Mouse (Mus musculus): ENCODE measurements around the gene Tdg. TPM values are rescaled to one million over a fixed set of nuclear protein-coding genes. Genes with fewer than 3 reads are reported as not detected.

The Tdg gene
- total and polyA plus RNA-seq, 2 experiments from 2014 or later: 37.5 to 40.9 TPM

GRCm38 (mm10) chr10:82663289-82663688 is 33.7 kb downstream of the Tdg start:
- H3K36me3 ChIP-seq (replicated peaks; ENCODE audit: control insufficient read depth, insufficient read depth, low read length): no peaks in the 10 kb centered on the region
- no peak for ATAC-seq (ENCODE audit: insufficient read depth, low read depth)
- WGBS: 74% methylated on average over 2 of the region's 2 CpGs

GRCm38 (mm10) chr10:82665951-82666350 is 36.3 kb downstream of the Tdg start:
- Histone ChIP-seq H3K27ac (ENCODE audit: low read depth) (no peak overlapping the region), H3K4me1 (ENCODE audit: control insufficient read depth, insufficient read depth) (peaks cover 5% of the 10 kb centered on the region; the same call in 1 of the 2 replicates), H3K9ac (replicated peaks; ENCODE audit: low read depth, low read length) (no peak overlapping the region), H3K27me3 (ENCODE audit: control insufficient read depth, insufficient read depth, low read length) (no peaks in the 10 kb centered on the region), H3K4me3 (ENCODE audit: low read depth, low read length) (no peak overlapping the region), H3K36me3 (replicated peaks; ENCODE audit: control insufficient read depth, insufficient read depth, low read length) (no peaks in the 10 kb centered on the region), H3K4me2 (ENCODE audit: low read depth, low read length) (peak overlapping the region; percentile 50; the same call in 1 of the 2 replicates), H3K9me3 (replicated peaks; ENCODE audit: control insufficient read depth, low read length) (no peaks in the 10 kb centered on the region)
- DNase-seq (ENCODE audit: low spot score) (no peak), ATAC-seq (ENCODE audit: insufficient read depth, low read depth) (no peak)
- TF ChIP-seq CTCF (IDR thresholded peaks at IDR 0.05; ENCODE audit: low read depth): no peak
- no peak for TF ChIP-seq EP300 (IDR thresholded peaks at IDR 0.05; ENCODE audit: low read depth)
- 61% methylated on average over 3 of the region's 3 CpGs for WGBS

More at GRCm38 (mm10) chr10:82663289-82663688, 33.7 kb downstream of the Tdg start:
- Histone ChIP-seq H3K4me2 (ENCODE audit: low read depth, low read length) (no peak overlapping the region), H3K27me3 (ENCODE audit: control insufficient read depth, insufficient read depth, low read length) (no peaks in the 10 kb centered on the region), H3K9me3 (replicated peaks; ENCODE audit: control insufficient read depth, low read length) (no peaks in the 10 kb centered on the region), H3K9ac (replicated peaks; ENCODE audit: low read depth, low read length) (no peak overlapping the region), H3K27ac (ENCODE audit: low read depth) (no peak overlapping the region), H3K4me1 (ENCODE audit: control insufficient read depth, insufficient read depth) (peaks cover 5% of the 10 kb centered on the region; the same call in 1 of the 2 replicates), H3K4me3 (ENCODE audit: low read depth, low read length) (no peak overlapping the region)
- DNase-seq (ENCODE audit: low spot score): no peak
- TF ChIP-seq EP300 (IDR thresholded peaks at IDR 0.05; ENCODE audit: low read depth) (no peak), CTCF (IDR thresholded peaks at IDR 0.05; ENCODE audit: low read depth) (no peak)

GRCm38 (mm10) chr10:82666436-82667234 is 37.0 kb downstream of the Tdg start:
- Histone ChIP-seq H3K36me3 (replicated peaks; ENCODE audit: control insufficient read depth, insufficient read depth, low read length) (no peaks in the 10 kb centered on the region), H3K4me3 (ENCODE audit: low read depth, low read length) (peak overlapping the region; percentile 24), H3K27me3 (ENCODE audit: control insufficient read depth, insufficient read depth, low read length) (no peaks in the 10 kb centered on the region), H3K27ac (ENCODE audit: low read depth) (no peak overlapping the region), H3K4me1 (ENCODE audit: control insufficient read depth, insufficient read depth) (peaks cover 5% of the 10 kb centered on the region; the same call in 1 of the 2 replicates), H3K9me3 (replicated peaks; ENCODE audit: control insufficient read depth, low read length) (no peaks in the 10 kb centered on the region), H3K9ac (replicated peaks; ENCODE audit: low read depth, low read length) (no peak overlapping the region), H3K4me2 (ENCODE audit: low read depth, low read length) (peak overlapping the region; percentile 50)
- TF ChIP-seq CTCF (IDR thresholded peaks at IDR 0.05; ENCODE audit: low read depth): peak; percentile 89
- no peak for TF ChIP-seq EP300 (IDR thresholded peaks at IDR 0.05; ENCODE audit: low read depth)
- DNase-seq (ENCODE audit: low spot score) (peak; percentile 91), ATAC-seq (ENCODE audit: insufficient read depth, low read depth) (peak; percentile 92)
- 8% methylated on average over 22 of the region's 22 CpGs for whole genome bisulfite sequencing

GRCm38 (mm10) chr10:82670205-82670604 is 40.6 kb downstream of the Tdg start:
- no peaks in the 10 kb centered on the region for H3K27me3 ChIP-seq (ENCODE audit: control insufficient read depth, insufficient read depth, low read length)
- ATAC-seq (ENCODE audit: insufficient read depth, low read depth) (no peak), DNase-seq (ENCODE audit: low spot score) (no peak)
- H3K36me3 ChIP-seq (replicated peaks; ENCODE audit: control insufficient read depth, insufficient read depth, low read length): no peaks in the 10 kb centered on the region
- H3K9me3 ChIP-seq (replicated peaks; ENCODE audit: control insufficient read depth, low read length): no peaks in the 10 kb centered on the region
- H3K4me1 ChIP-seq (ENCODE audit: control insufficient read depth, insufficient read depth): peaks cover 5% of the 10 kb centered on the region; the same call in 1 of the 2 replicates
- TF ChIP-seq CTCF (IDR thresholded peaks at IDR 0.05; ENCODE audit: low read depth) (no peak), EP300 (IDR thresholded peaks at IDR 0.05; ENCODE audit: low read depth) (no peak)
- no peak overlapping the region for H3K9ac ChIP-seq (replicated peaks; ENCODE audit: low read depth, low read length)
- H3K27ac ChIP-seq (ENCODE audit: low read depth): no peak overlapping the region
- H3K4me2 ChIP-seq (ENCODE audit: low read depth, low read length): no peak overlapping the region
- WGBS: 67% methylated on average over 6 of the region's 6 CpGs
- no peak overlapping the region for H3K4me3 ChIP-seq (ENCODE audit: low read depth, low read length)

- Histone ChIP-seq H3K27me3 (ENCODE audit: control insufficient read depth, insufficient read depth, low read length) (no peaks in the 10 kb centered on the region), H3K9me3 (replicated peaks; ENCODE audit: control insufficient read depth, low read length) (no peaks in the 10 kb centered on the region), H3K27ac (ENCODE audit: low read depth) (no peak overlapping the region), H3K4me3 (ENCODE audit: low read depth, low read length) (no peak overlapping the region), H3K36me3 (replicated peaks; ENCODE audit: control insufficient read depth, insufficient read depth, low read length) (no peaks in the 10 kb centered on the region), H3K4me2 (ENCODE audit: low read depth, low read length) (no peak overlapping the region), H3K9ac (replicated peaks; ENCODE audit: low read depth, low read length) (no peak overlapping the region), H3K4me1 (ENCODE audit: control insufficient read depth, insufficient read depth) (no peaks in the 10 kb centered on the region)
- TF ChIP-seq CTCF (IDR thresholded peaks at IDR 0.05; ENCODE audit: low read depth) (no peak), EP300 (IDR thresholded peaks at IDR 0.05; ENCODE audit: low read depth) (no peak)
- no peak for ATAC-seq (ENCODE audit: insufficient read depth, low read depth)
- 67% methylated on average over 6 of the region's 6 CpGs for WGBS
- DNase-seq (ENCODE audit: low spot score): no peak
These were observed 47.3 kb downstream of the Tdg start for GRCm38 (mm10) chr10:82676949-82677348.
